Mouse (Mus musculus) heart, embryonic 16.5 days (tissue): ENCODE results near the gene Noxo1. TPM values are rescaled to one million over a fixed set of nuclear protein-coding genes. Genes with fewer than 3 reads are reported as not detected.

Experiments used
- polyA plus RNA-seq: library from polyadenylated mRNA; unstranded; fragments of >200 nt; fragmentation: Nextera tagmentation; extraction: Ambion mirVana; gene quantifications from 2 replicates; pipeline ENCODE4 v1.2.1, GENCODE M21; 2015

The Noxo1 gene
- polyA plus RNA-seq, 1 experiment from 2014 or later = 1.2 TPM

Other genes starting within 250 kb of the Noxo1 start
- gene E4f1, start 225.9 kb upstream of the Noxo1 start, polyA plus RNA-seq = 27.7 and 28.8 TPM in 2 replicates
- gene Pgp, start 225.8 kb upstream of the Noxo1 start, polyA plus RNA-seq = 71.1 and 76.0 TPM in 2 replicates
- 0.21 and 0.25 TPM in 2 replicates for gene Bricd5, start 222.3 kb upstream of the Noxo1 start, polyA plus RNA-seq
- gene Mlst8, start 217.2 kb upstream of the Noxo1 start, polyA plus RNA-seq = 18.7 and 19.5 TPM in 2 replicates
- gene Caskin1, start 207.6 kb upstream of the Noxo1 start, polyA plus RNA-seq = 0.24 and 0.52 TPM in 2 replicates
- gene Traf7, start 168.3 kb upstream of the Noxo1 start, polyA plus RNA-seq = 77.6 and 80.7 TPM in 2 replicates
- 0.87 and 0.92 TPM in 2 replicates for gene Rab26, start 162.0 kb upstream of the Noxo1 start, polyA plus RNA-seq
- 17.6 and 18.4 TPM in 2 replicates for gene Pkd1, start 146.4 kb upstream of the Noxo1 start, polyA plus RNA-seq
- gene Tsc2, start 63.6 kb upstream of the Noxo1 start, polyA plus RNA-seq = 48.1 and 53.3 TPM in 2 replicates
- gene Nthl1, start 63.6 kb upstream of the Noxo1 start, polyA plus RNA-seq = 11.2 and 12.7 TPM in 2 replicates
- 50.8 and 63.9 TPM in 2 replicates for gene Slc9a3r2, start 45.9 kb upstream of the Noxo1 start, polyA plus RNA-seq
- gene Npw, start 37.8 kb upstream of the Noxo1 start, polyA plus RNA-seq = 0.62 TPM in 1 of 2 replicates, not detected in the other
- gene Zfp598, start 26.5 kb upstream of the Noxo1 start, polyA plus RNA-seq = 11.9 and 17.0 TPM in 2 replicates
- gene Syngr3, start 6.3 kb upstream of the Noxo1 start, polyA plus RNA-seq = 0.60 and 0.67 TPM in 2 replicates
- gene Gfer, start 78 bp upstream of the Noxo1 start, polyA plus RNA-seq = 27.6 and 29.7 TPM in 2 replicates
- gene Tbl3, start 11.4 kb downstream of the Noxo1 start, polyA plus RNA-seq = 44.3 and 47.5 TPM in 2 replicates
- not detected in 2 replicates for gene Rnf151, start 21.8 kb downstream of the Noxo1 start, polyA plus RNA-seq
- gene Rps2, start 21.9 kb downstream of the Noxo1 start, polyA plus RNA-seq = 843 and 891 TPM in 2 replicates
- gene Ndufb10, start 28.2 kb downstream of the Noxo1 start, polyA plus RNA-seq = 570 and 615 TPM in 2 replicates
- gene Rpl3l, start 31.6 kb downstream of the Noxo1 start, polyA plus RNA-seq = 1.7 and 2.4 TPM in 2 replicates
- gene Msrb1, start 40.4 kb downstream of the Noxo1 start, polyA plus RNA-seq = 19.0 and 21.2 TPM in 2 replicates
- gene Hs3st6, start 56.8 kb downstream of the Noxo1 start, polyA plus RNA-seq = 0.21 and 0.36 TPM in 2 replicates
- not detected in 2 replicates for gene Meiob, start 108.1 kb downstream of the Noxo1 start, polyA plus RNA-seq
- 69.1 and 71.8 TPM in 2 replicates for gene Hagh, start 143.9 kb downstream of the Noxo1 start, polyA plus RNA-seq
- 50.2 and 59.9 TPM in 2 replicates for gene Fahd1, start 154.1 kb downstream of the Noxo1 start, polyA plus RNA-seq
- gene Igfals, start 169.8 kb downstream of the Noxo1 start, polyA plus RNA-seq = 0.40 and 0.70 TPM in 2 replicates
- 37.9 and 38.3 TPM in 2 replicates for gene Nubp2, start 190.1 kb downstream of the Noxo1 start, polyA plus RNA-seq
- gene Spsb3, start 190.4 kb downstream of the Noxo1 start, polyA plus RNA-seq = 33.7 and 34.0 TPM in 2 replicates
- 18.2 and 20.4 TPM in 2 replicates for gene Eme2, start 198.9 kb downstream of the Noxo1 start, polyA plus RNA-seq
- gene Mrps34, start 198.9 kb downstream of the Noxo1 start, polyA plus RNA-seq = 86.8 and 94.8 TPM in 2 replicates
- 38.2 and 42.1 TPM in 2 replicates for gene Nme3, start 200.3 kb downstream of the Noxo1 start, polyA plus RNA-seq
- gene Mapk8ip3, start 240.7 kb downstream of the Noxo1 start, polyA plus RNA-seq = 30.1 and 33.0 TPM in 2 replicates